Mouse (Mus musculus): ENCODE measurements at regions not wholly inside any gene's neighbourhood (a gene's known extent, or its start where the extent isn't known, plus 50 kb on each side); places are given as distances from the start of the nearest gene placed in this dataset.

GRCm38 (mm10) chr14:62220770-62221169 is 71.6 kb upstream of the Rnaseh2b start:
- no peak for TF ChIP-seq CTCF (IDR thresholded peaks at IDR 0.05; ENCODE audit: low read depth)
- TF ChIP-seq EP300 (optimal IDR thresholded peaks at IDR 0.05) = no peak

Measured in stomach, postnatal 0 days (tissue).